In the genomic region with DNA sequence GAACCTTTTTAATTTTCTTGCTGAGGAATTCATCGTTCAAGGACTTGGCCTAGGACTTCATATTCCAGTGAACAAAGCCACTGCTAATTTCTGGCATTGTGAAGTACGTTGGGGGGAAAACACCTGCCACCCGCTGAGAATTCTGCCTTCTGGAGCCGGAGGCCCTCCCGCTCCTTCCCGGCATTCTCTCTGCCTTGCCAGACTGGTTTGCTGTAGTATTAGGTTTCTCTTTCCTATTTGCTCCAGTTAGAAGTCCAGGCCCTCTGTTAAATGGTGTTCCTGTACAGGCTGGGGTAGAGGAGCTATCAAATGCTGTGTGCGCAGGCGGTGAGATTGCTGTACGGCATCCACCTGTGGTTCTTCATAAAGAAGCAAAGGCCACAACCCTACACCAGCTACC, we compare ENCODE assay signal across 9 mouse cellular contexts.
DNase-seq lines count a peak whose midpoint lies in the region; TF ChIP-seq lines count a peak whose summit lies in the region.
"Had no signal": no experiment of that assay in that cellular context is flagged by ENCODE, and none has a peak within 500 bp of the region (broad histone marks: within the 10 kb centered on the region; RNA-seq: fewer than 3 reads in every experiment).

No protein-coding gene starts in this region.

- H3K4me3 ChIP-seq in layer of hippocampus, adult 2 months, result no peak overlapping the region

- no peak for TF ChIP-seq CTCF in layer of hippocampus, adult 2 months (conservative IDR thresholded peaks at IDR 0.05)

- peak overlapping the region; percentile 72; the same call in 1 of the 2 replicates for H3K27ac ChIP-seq in layer of hippocampus, adult 2 months

- peak; percentile 26 to 52 for DNase-seq in layer of hippocampus, adult 2 months (ENCODE audit: low spot score in 2 of 2)
- DNase-seq in layer of hippocampus, adult 9-10 months (ENCODE audit: low spot score), result no peak
- DNase-seq in cerebellum, postnatal 10 days, result peak; percentile 48 to 62
- DNase-seq in kidney, adult 11 months, result peak; percentile 78
- peak; percentile 39 for DNase-seq in lung, postnatal 10 days
- no peak for DNase-seq in testis, postnatal 14 days (ENCODE audit: low spot score)
- no peak for DNase-seq in right cerebral cortex, postnatal 25 days
- no peak for DNase-seq in ovary, adult 18-20 months (ENCODE audit: low spot score)
- DNase-seq: thymus, postnatal 14 days had no signal

Comparison
In these comparisons a context has a peak if more than half of its experiments do, and no peak if none do; other contexts are left out.
1. DNase-seq: peak in layer of hippocampus, adult 2 months (2 of 2), cerebellum, postnatal 10 days (2 of 2), kidney, adult 11 months (single experiment) and lung, postnatal 10 days (single experiment); none in layer of hippocampus, adult 9-10 months (single experiment), testis, postnatal 14 days (single experiment), right cerebral cortex, postnatal 25 days (single experiment) and ovary, adult 18-20 months (single experiment).